Mouse (Mus musculus): ENCODE measurements around the gene Lrrc3c.

DNA sequence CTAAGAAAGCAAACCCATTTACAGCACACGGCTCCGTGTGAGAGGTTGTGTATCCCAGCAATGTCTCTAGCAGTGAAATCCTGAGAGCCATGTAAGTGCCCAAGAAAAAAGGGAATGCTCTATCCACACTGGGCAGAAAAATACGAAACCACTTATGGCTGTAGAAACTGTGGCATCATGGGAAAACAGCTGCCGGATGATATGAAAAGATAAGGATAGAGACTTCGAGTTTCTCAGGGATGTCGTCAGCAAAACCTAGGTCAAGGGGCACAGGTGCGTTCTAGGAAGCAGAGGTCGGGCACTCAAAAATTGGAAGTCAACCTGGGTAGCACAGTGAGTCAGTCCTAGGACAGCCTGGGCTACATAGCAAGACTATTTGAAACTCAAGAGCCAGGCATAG lies 8.8 kb upstream of the Lrrc3c start:
- TF ChIP-seq GATA1 (IDR thresholded peaks at IDR 0.05; ENCODE audit: low read length) = no peak
- TF ChIP-seq TAL1 (IDR thresholded peaks at IDR 0.05; ENCODE audit: low read length) = no peak

All from erythroblast, embryonic 14.5 days (primary cell).